Mouse (Mus musculus): ENCODE measurements around the gene Stat4. TPM values are rescaled to one million over a fixed set of nuclear protein-coding genes. Genes with fewer than 3 reads are reported as not detected.
A peak's percentile ranks its signal among the peaks of the same experiment; 100 is the strongest.

Gene Stat4
- 36.2 and 42.3 TPM in 2 replicates for total RNA-seq (2015)
- total RNA-seq (2017) = 22.0 and 25.5 TPM in 2 replicates

DNA sequence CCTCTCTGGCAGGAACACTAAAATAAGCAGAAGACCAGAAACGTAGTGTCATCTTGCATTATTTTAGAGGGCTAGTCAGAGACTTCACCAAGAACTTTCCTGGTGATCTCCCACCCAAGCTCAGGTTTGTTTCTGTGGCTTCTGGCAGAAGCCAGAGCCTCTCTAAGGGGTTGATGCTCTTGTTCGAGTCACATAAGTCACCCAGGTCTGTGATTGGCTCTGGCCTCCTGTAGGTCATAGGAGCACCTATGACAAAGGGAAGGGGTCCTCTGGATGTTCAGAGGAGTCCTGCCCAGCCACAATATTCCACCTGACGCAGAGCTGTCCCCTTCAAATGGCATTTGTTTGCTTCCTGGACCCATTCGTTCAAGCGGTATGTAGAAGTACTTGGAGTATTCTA, at the start of gene Stat4:
TSS of gene Stat4 (plus strand) at position 301 of the 400 bp plus-strand sequence.
- no peak for ATAC-seq (replicated peaks; ENCODE audit: poor library complexity)

GRCm38 (mm10) chr1:51938357-51938756, 48.6 kb upstream of the Stat4 start:
- ATAC-seq (replicated peaks; ENCODE audit: poor library complexity) = peak; percentile 25; the same call in 1 of the 2 replicates

- ATAC-seq (replicated peaks; ENCODE audit: poor library complexity) = peak; percentile 86
These were observed 42.2 kb upstream of the Stat4 start for GRCm38 (mm10) chr1:51944755-51945154.

DNA sequence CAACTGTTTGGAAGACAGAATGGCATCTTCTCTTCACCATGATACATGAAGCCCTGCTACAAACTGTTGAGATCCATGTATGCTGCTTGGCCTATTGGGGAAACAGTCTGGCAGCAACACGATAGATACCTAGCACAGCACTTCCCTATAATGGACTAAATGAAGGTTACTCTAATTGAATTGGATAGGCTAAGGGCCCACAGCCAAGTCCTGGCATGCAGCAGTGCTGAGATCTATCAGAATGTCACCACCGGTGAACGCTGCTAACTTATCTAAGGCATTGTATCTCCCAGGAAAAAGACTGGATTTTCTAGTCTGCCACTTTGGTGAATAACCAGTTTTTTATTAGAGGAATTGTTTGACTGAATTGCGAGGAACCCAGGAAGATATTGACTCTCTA, 39.8 kb upstream of the Stat4 start:
- no peak for ATAC-seq (replicated peaks; ENCODE audit: poor library complexity)

DNA sequence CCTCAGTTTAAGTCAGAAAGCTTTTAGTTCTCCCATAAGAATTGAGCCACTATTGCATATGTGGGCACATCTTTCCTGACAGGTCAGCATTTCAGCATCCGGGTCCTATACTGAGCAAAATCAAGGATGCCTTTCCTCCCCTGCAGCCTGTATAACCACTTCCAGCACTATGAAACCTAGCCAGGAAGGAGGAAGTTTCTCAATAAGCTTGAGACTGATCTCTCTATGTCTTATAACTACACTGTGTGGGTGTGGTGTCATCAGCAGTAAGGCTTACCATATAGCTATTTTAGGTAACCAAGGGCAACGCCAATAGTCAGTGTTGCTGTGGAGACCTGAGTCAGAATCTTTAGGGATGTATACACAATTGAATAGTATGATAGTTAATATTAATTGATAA, 22.3 kb upstream of the Stat4 start:
- ATAC-seq (replicated peaks; ENCODE audit: poor library complexity) = peak; percentile 80

GRCm38 (mm10) chr1:51968994-51969393, 18.0 kb upstream of the Stat4 start:
- no peak for ATAC-seq (replicated peaks; ENCODE audit: poor library complexity)

DNA sequence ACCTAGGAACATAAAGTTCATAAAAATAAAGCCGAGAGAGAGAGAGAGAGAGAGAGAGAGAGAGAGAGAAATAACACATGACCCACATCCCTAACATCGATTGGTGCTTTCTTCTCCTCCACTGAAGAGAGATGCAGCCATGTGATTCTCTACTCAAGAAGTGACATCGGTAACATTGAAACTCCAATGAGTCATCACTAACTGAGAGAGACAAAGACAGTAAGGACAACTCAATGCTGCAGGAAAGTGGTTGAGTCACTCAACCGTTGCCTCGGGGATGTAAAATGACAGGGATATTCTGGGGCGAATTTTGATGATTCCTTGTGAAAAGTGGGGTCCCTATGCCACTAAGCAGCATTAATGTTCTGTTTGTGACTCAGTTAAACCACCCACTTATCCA, 16.8 kb upstream of the Stat4 start:
- ATAC-seq (replicated peaks; ENCODE audit: poor library complexity) = no peak

- ATAC-seq (replicated peaks; ENCODE audit: poor library complexity) = no peak
These were observed 11.4 kb upstream of the Stat4 start for GRCm38 (mm10) chr1:51975589-51975988.

DNA sequence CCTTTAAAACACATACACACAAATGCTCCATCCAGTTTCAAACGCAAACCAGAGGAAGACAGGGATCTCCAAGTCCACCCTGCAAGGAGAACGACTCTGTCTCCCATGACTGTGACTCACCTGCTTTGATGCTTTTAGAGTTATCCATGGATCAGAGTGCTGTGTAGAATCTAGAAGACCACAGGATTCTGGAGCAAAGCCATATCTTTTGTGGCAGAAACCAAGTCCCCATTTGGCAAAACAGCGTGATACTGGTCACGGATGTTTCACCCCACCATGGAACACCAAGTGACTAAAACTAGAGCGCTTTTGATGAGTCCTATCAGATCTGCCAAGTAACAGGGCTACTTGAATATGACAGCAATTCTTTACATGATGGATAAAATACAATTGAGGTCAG, 7.9 kb upstream of the Stat4 start:
- no peak for ATAC-seq (replicated peaks; ENCODE audit: poor library complexity)

- no peak for ATAC-seq (replicated peaks; ENCODE audit: poor library complexity)
These were observed 5.1 kb downstream of the Stat4 start for GRCm38 (mm10) chr1:51991983-51992609.

DNA sequence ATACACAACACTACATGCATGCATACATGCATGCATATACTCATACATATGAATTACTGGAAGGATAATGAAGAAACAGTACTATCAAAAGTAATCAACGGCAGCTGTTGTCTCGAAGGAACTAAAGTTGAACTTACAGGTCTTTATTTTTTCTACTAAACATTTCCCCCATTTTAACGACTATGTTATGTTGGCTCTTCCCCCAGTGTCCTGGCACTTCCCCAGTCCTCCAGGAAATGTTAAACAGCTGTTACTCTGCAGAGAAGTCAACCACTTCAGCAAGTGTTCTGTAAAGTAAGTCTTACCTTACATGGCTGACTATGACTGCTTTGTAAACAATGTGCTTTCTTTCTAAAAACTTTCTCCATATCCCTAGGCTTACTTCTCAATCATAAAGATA, 9.1 kb downstream of the Stat4 start:
- no peak for ATAC-seq (replicated peaks; ENCODE audit: poor library complexity)

GRCm38 (mm10) chr1:51996751-51997659, 10.1 kb downstream of the Stat4 start:
- ATAC-seq (replicated peaks; ENCODE audit: poor library complexity) = no peak

DNA sequence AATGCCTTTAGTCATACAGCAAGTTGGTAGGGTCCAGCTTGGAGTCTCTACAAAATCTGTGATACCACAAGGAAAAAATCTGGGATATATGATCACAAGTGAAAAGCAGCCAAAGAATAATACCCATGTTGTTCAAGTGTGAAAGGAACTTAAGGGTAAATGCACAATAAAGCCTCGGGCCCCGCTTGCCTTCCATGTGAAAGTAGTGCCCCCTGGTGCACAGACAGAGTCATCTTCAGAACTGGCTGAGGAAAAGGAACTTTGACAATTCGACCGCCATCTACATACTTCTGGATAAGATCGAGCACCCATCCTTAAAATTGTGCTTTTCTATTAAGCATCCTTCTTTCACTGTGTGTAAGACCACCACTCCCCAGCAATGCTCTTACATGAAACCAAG, 11.6 kb downstream of the Stat4 start:
- peak; percentile 87 for ATAC-seq (replicated peaks; ENCODE audit: poor library complexity)

GRCm38 (mm10) chr1:52004096-52004495, 17.1 kb downstream of the Stat4 start:
- peak; percentile 86 for ATAC-seq (replicated peaks; ENCODE audit: poor library complexity)

GRCm38 (mm10) chr1:52008443-52008842, 21.5 kb downstream of the Stat4 start:
- peak; percentile 53 for ATAC-seq (replicated peaks; ENCODE audit: poor library complexity)

DNA sequence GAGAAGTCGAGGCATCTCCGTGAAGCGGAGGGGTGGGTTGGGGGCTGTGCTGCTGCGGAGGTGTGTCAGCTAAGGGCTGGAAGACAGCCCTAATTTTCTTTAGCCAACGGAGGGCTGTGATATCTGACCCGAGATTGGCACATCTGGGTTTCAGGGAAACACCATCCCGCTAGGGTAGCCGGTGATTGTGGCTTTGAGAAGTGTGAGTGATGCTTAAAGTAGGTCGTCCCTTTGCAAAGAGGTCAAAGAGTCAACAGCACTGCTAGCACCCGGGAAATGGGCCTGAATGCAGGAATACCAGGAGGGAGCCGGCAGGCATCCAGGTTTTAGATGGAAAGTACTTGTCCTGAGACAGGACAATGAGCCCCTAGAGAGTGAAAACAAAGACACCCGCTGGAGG, 22.0 kb downstream of the Stat4 start:
- peak; percentile 7; the same call in 1 of the 2 replicates for ATAC-seq (replicated peaks; ENCODE audit: poor library complexity)

DNA sequence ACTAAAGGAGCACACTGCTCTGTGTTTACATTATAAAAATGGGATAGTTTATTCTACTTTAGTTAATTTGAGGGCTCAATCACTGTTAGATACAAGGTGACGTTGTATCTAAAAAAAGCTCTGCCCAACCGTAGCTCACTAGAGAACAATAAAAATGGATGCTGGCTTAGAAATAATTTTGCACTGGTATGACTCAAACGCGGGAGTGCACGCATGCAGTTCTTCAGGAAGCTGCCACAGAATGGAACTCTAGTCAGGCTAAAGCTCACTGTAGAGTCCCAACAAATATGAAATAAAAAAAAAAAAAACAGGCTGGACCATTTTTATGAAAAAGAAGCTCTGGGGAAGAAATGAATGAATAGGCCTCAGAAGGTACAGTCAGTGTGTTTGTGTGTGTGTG, 23.8 kb downstream of the Stat4 start:
- no peak for ATAC-seq (replicated peaks; ENCODE audit: poor library complexity)

DNA sequence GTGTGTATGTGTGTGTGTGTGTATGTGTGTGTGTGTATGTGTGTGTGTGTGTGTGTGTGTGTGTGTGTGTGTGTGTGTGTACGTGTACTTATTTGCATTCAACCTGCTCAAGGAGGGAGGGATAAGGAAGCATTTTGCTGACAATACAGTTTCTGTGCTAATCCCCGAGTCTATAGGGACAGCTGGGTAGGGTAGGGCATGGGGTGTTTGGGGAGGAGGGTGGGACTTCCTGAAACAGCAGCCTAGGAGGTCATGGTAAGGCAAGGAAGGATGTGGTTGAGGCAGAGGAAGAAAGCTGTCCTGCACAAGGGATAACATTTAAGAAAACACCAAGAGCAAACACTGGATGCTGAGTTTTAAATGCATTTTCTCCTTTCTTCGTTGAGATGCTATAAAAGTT, 24.3 kb downstream of the Stat4 start:
- ATAC-seq (replicated peaks; ENCODE audit: poor library complexity) = peak; percentile 78

DNA sequence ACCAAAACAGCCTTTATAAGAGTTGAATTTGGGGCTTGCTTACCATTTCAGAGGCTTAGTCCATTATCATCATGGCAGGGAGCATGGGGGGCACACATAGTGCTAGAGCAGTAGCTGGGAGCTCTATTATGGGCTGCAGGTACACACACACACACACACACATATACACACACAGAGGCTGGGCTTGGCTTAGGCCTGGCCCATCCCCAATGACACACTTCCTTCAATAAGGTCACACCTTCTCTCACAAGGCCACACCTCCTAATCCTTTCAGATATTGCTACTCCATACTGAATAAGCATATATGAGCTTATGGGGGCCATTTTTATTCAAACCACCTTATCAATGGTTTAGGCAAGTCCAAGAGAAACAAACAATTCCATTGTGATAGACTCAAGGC, 25.3 kb downstream of the Stat4 start:
- ATAC-seq (replicated peaks; ENCODE audit: poor library complexity) = peak; percentile 47; the same call in 1 of the 2 replicates

DNA sequence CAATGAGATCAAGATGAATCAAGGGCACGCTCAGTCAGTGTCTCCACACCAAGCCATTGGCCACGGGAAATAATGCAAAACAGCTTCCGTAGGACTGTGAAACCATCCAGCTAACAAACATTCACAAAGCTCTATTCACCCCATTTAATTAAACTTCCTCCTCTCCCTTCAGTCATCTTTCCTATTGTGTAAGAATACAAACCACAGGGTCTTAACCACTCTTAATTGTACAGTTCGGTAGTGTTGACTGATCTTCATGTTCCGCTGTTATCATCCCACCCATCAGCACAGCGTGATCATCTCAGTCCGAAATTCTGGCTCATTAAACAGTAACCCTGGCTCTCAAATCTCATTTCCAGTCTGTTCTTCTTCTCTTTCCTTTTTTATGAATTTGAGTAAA, 25.8 kb downstream of the Stat4 start:
- peak; percentile 65 for ATAC-seq (replicated peaks; ENCODE audit: poor library complexity)

DNA sequence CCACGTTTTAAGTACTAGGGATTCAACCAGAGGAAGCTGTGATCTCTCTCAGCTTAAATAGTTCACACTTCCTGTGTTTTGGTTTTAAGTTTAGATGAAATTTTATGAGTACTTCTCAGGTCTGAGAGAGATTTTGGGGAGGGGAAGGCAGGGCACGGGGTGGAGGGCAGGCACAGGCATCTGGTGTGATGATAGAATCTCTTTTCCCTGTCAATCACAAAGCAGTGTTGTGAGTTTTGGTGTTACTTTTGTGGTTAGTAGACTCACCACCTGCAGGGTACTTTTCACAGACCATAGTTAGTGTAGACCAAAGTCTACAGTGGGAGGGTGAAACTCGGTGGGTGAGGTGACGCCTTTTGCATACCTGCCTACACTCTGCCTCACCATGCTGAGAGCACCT, 32.7 kb downstream of the Stat4 start:
- no peak for ATAC-seq (replicated peaks; ENCODE audit: poor library complexity)

Data from megakaryocyte progenitor cell, adult 5-6 weeks (primary cell).